Mouse (Mus musculus): Measurements from ENCODE around the gene Katnal1. TPM values are rescaled to one million over a fixed set of nuclear protein-coding genes. Genes with fewer than 3 reads are reported as not detected.

Katnal1 gene
- total and polyA plus RNA-seq, 2 experiments from 2014 or later, result 28.1 to 33.7 TPM

DNA sequence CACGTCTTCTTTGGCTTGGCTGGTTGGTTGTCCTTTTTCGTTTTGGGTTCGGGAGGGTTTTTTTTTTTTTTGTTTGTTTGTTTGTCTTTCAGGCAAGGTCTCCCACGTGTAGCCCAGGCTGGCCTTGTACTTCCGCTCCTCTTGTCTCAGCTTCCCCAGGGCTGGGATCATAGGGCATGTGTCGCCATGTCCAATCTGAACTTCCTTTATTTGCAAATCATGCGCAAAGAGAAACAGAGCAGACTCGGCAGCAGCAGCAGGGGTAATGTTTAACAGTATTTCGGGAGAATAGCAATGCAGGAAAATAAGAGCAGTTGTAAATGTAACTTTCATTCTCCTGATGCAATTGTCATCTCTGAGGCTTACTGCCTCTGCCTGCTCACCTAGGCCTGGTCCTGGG, 27.0 kb upstream of the Katnal1 start:
- H3K9me3 ChIP-seq (ENCODE audit: low read length), result no peaks in the 10 kb centered on the region
- H3K27ac ChIP-seq, result no peak overlapping the region
- ATAC-seq (no peak), DNase-seq (ENCODE audit: low spot score) (no peak)
- 75% methylated on average over 9 of the region's 9 CpGs for WGBS
- TF ChIP-seq CTCF (IDR thresholded peaks at IDR 0.05; ENCODE audit: low read depth), result no peak
- H3K4me3 ChIP-seq (ENCODE audit: low read length), result no peak overlapping the region
- H3K4me1 ChIP-seq (ENCODE audit: insufficient read depth, low read length), result peaks cover 15% of the 10 kb centered on the region
- H3K36me3 ChIP-seq (ENCODE audit: insufficient read depth, low read length), result no peaks in the 10 kb centered on the region
- no peak overlapping the region for H3K9ac ChIP-seq (replicated peaks; ENCODE audit: low read length)
- no peaks in the 10 kb centered on the region for H3K27me3 ChIP-seq (ENCODE audit: insufficient read depth, low read length)
- no peak overlapping the region for H3K4me2 ChIP-seq (ENCODE audit: low read depth, low read length)

DNA sequence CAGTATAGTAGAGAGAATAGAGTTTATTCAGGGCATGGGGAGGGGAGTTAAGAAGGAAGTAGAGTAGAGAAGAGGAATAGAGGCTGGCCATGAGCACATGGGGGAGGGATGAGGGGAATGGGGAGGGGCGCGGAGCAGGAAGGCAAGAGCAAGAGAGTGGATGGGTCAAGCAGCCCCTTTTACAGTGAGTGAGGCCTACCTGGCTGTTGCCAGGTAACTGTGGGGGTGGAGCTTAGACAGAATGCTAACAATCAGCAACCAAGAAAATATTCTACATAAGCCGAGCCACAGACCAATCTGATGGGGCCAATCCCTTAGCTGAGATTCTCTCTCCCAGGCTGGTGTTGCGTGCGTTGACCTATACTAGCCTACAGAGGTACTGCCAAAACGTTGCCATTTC, 26.5 kb upstream of the Katnal1 start:
- Histone ChIP-seq H3K4me3 (ENCODE audit: low read length) (no peak overlapping the region), H3K4me2 (ENCODE audit: low read depth, low read length) (no peak overlapping the region), H3K4me1 (ENCODE audit: insufficient read depth, low read length) (peaks cover 15% of the 10 kb centered on the region), H3K27ac (no peak overlapping the region), H3K36me3 (ENCODE audit: insufficient read depth, low read length) (no peaks in the 10 kb centered on the region), H3K9ac (replicated peaks; ENCODE audit: low read length) (no peak overlapping the region), H3K9me3 (ENCODE audit: low read length) (no peaks in the 10 kb centered on the region), H3K27me3 (ENCODE audit: insufficient read depth, low read length) (no peaks in the 10 kb centered on the region)
- TF ChIP-seq CTCF (IDR thresholded peaks at IDR 0.05; ENCODE audit: low read depth), result no peak
- ATAC-seq (no peak), DNase-seq (ENCODE audit: low spot score) (no peak)
- WGBS, result 90% methylated on average over 6 of the region's 6 CpGs

DNA sequence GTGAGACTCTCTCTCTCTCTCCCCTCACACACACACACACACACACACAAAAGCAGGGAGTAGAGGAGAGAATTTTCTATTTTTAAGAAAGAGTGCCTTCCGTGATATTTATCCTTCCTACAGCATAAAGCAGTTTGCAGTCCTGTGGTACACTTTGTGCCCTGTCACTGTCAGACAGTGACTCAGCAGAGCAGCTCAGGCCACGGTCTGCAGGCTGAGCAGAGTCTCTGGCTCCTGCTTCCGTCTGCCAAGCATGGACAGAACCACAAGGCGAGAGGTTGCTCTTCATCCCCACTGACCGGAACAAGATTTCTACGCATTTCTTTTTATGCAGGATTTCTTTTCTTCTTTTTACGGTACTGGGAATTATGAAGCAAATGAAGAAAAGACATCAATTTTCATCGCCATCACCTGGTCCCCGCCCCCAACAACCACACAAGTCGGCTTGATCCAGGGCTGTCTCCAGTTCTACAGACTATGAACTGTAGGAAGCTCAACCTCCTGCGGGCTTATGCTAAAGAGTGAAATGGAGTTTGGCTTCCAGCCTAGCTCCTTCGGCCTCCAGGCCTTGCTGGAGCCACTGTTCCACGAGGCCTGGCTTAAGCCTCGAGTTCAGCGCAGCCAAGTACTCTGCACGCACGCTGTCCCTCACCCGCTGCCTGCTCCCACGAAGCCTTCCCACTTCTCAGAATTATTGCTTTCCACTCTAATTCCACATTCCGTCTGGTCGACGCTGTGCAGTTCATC, 25.4 kb upstream of the Katnal1 start:
- Histone ChIP-seq H3K4me3 (ENCODE audit: low read length) (no peak overlapping the region), H3K27ac (peak overlapping the region; percentile 27; the same call in 1 of the 2 replicates), H3K36me3 (ENCODE audit: insufficient read depth, low read length) (no peaks in the 10 kb centered on the region), H3K9ac (replicated peaks; ENCODE audit: low read length) (no peak overlapping the region), H3K9me3 (ENCODE audit: low read length) (no peaks in the 10 kb centered on the region), H3K4me2 (ENCODE audit: low read depth, low read length) (no peak overlapping the region), H3K27me3 (ENCODE audit: insufficient read depth, low read length) (no peaks in the 10 kb centered on the region), H3K4me1 (ENCODE audit: insufficient read depth, low read length) (peaks cover 10% of the 10 kb centered on the region)
- TF ChIP-seq CTCF (IDR thresholded peaks at IDR 0.05; ENCODE audit: low read depth), result no peak
- ATAC-seq (no peak), DNase-seq (ENCODE audit: low spot score) (peak; percentile 44)
- 55% methylated on average over 22 of the region's 22 CpGs for WGBS

DNA sequence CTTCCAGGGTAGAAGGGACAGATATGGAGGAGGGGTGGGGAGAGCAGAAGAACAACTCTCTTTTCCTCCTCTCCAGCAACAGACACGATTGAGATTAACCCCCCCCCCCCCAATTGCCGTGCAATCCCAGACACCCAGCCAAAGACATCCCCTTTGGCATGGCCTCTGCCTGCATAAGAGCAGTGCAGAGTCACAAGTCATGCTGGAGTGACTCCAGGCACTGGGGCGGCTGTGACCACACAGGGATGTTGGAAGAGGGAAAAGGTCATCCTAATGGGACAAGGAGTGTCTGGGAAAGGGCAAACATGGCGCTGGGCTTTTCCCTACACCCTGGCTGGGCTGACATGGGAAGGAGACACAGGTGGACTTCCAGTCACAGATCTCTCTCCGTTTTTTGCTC, 24.0 kb upstream of the Katnal1 start:
- Histone ChIP-seq H3K9ac (replicated peaks; ENCODE audit: low read length) (no peak overlapping the region), H3K36me3 (ENCODE audit: insufficient read depth, low read length) (no peaks in the 10 kb centered on the region), H3K4me3 (ENCODE audit: low read length) (no peak overlapping the region), H3K9me3 (ENCODE audit: low read length) (no peaks in the 10 kb centered on the region), H3K27ac (no peak overlapping the region), H3K4me2 (ENCODE audit: low read depth, low read length) (no peak overlapping the region), H3K27me3 (ENCODE audit: insufficient read depth, low read length) (no peaks in the 10 kb centered on the region), H3K4me1 (ENCODE audit: insufficient read depth, low read length) (no peaks in the 10 kb centered on the region)
- WGBS, result 54% methylated on average over 5 of the region's 5 CpGs
- TF ChIP-seq CTCF (IDR thresholded peaks at IDR 0.05; ENCODE audit: low read depth), result no peak
- ATAC-seq, result 0 out of 2 replicates have a peak, but pooled peaks have one; percentile 19
- DNase-seq (ENCODE audit: low spot score), result peak; percentile 51

DNA sequence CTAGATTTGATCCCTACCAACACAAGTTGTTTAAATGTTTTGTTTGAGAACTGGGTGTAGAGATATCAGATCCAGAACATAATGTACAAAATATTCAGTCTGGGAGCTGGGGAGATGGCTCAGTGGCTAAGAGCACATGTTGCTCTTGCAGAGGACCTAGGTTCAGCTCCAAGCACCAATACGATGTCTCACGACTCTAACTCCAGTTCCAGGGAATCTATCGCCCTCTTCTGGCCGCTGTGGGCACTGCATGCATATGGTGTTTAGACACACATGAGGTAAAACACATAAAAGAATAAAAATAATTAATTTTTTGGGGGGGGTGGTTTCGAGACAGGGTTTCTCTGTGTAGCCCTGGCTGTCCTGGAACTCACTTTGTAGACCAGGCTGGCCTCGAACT, 23.3 kb upstream of the Katnal1 start:
- 55% methylated on average over 6 of the region's 6 CpGs for WGBS
- Histone ChIP-seq H3K9me3 (ENCODE audit: low read length) (no peaks in the 10 kb centered on the region), H3K4me1 (ENCODE audit: insufficient read depth, low read length) (no peaks in the 10 kb centered on the region), H3K36me3 (ENCODE audit: insufficient read depth, low read length) (no peaks in the 10 kb centered on the region), H3K9ac (replicated peaks; ENCODE audit: low read length) (no peak overlapping the region), H3K4me3 (ENCODE audit: low read length) (no peak overlapping the region), H3K27ac (no peak overlapping the region), H3K27me3 (ENCODE audit: insufficient read depth, low read length) (no peaks in the 10 kb centered on the region), H3K4me2 (ENCODE audit: low read depth, low read length) (no peak overlapping the region)
- DNase-seq (ENCODE audit: low spot score), result no peak
- ATAC-seq, result no peak
- TF ChIP-seq CTCF (IDR thresholded peaks at IDR 0.05; ENCODE audit: low read depth), result peak; percentile 60

DNA sequence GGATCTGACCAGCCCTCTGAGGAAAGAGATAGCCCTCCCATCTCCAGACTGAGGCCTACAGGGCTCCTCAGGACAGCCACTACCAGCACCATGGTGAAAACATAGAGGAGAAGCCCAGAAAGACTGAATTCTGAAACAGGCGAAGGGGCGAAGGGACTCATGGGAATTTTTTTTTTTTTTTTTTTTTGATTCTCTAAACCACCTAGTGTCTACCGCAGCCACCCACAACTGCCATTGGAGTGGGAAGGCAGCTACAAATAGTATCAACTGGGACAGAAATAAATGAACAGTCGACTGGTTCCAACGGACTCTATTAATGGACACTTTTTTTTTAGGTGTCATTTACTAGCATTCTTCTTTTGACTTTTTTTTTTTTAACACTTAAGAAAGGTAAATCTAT, 22.2 kb upstream of the Katnal1 start:
- H3K27ac ChIP-seq, result no peak overlapping the region
- no peak overlapping the region for H3K9ac ChIP-seq (replicated peaks; ENCODE audit: low read length)
- H3K4me1 ChIP-seq (ENCODE audit: insufficient read depth, low read length), result no peaks in the 10 kb centered on the region
- no peak for TF ChIP-seq CTCF (IDR thresholded peaks at IDR 0.05; ENCODE audit: low read depth)
- H3K36me3 ChIP-seq (ENCODE audit: insufficient read depth, low read length), result no peaks in the 10 kb centered on the region
- no peaks in the 10 kb centered on the region for H3K9me3 ChIP-seq (ENCODE audit: low read length)
- WGBS, result 96% methylated on average over 5 of the region's 5 CpGs
- H3K4me3 ChIP-seq (ENCODE audit: low read length), result no peak overlapping the region
- no peak overlapping the region for H3K4me2 ChIP-seq (ENCODE audit: low read depth, low read length)
- ATAC-seq (no peak), DNase-seq (ENCODE audit: low spot score) (no peak)
- H3K27me3 ChIP-seq (ENCODE audit: insufficient read depth, low read length), result no peaks in the 10 kb centered on the region

DNA sequence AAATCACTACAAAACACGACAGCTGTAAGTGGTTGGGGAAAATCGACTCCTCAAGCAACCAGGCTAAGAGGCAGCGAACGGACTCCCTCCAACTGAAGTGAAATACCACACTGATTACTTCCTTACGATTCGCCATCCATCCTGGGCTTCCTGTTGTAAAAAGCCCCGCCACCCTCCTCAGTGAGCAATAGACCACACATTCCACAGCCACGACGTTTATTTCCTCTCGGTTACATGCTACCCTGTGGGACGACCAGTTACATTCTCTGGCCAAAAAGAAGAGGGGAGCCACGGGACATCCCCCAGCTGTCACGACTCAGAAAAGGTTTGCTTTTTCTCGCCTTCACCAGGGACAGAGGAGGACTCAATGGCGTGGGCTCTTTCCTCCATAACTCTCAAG, 20.9 kb upstream of the Katnal1 start:
- Histone ChIP-seq H3K4me1 (ENCODE audit: insufficient read depth, low read length) (no peaks in the 10 kb centered on the region), H3K27ac (no peak overlapping the region), H3K4me3 (ENCODE audit: low read length) (no peak overlapping the region), H3K9ac (replicated peaks; ENCODE audit: low read length) (no peak overlapping the region), H3K4me2 (ENCODE audit: low read depth, low read length) (no peak overlapping the region), H3K9me3 (ENCODE audit: low read length) (no peaks in the 10 kb centered on the region), H3K27me3 (ENCODE audit: insufficient read depth, low read length) (no peaks in the 10 kb centered on the region), H3K36me3 (ENCODE audit: insufficient read depth, low read length) (no peaks in the 10 kb centered on the region)
- DNase-seq (ENCODE audit: low spot score), result no peak
- no peak for ATAC-seq
- 61% methylated on average over 15 of the region's 15 CpGs for WGBS
- no peak for TF ChIP-seq CTCF (IDR thresholded peaks at IDR 0.05; ENCODE audit: low read depth)
